Mouse (Mus musculus): ENCODE results near the gene Ndufa9.

DNA sequence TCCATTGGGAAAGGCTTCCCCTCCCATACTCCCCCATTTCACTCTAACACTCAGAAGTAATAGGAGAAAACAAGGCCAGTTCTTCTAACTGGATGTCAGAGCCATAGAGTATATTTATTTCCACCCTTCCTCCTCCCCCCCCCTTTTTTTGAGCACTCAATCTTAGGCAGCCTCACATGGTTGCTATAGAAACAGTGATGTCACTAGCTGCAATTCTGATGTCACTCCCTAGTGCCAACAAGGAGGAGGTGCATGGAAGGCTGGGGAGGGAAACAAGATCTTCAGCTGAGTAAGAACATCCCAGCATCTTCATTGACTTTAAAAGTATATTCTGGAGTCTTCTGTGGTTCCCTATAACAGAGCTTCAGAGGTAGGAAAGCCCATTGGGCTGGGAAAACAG, 3.9 kb upstream of the Ndufa9 start, which contains the start of gene Akap3:
- no peak for TF ChIP-seq CTCF (IDR thresholded peaks at IDR 0.05 in 2 of 3, conservative IDR thresholded peaks at IDR 0.05 in 1 of 3; ENCODE audit: control insufficient read depth in 1 of 3, insufficient read depth in 1 of 3, low read depth in 2 of 3, low read length in 3 of 3, poor library complexity in 1 of 3, severe bottlenecking in 1 of 3)
- TF ChIP-seq GABPA (IDR thresholded peaks at IDR 0.05; ENCODE audit: low read depth, low read length): no peak
- no peak for TF ChIP-seq MAX (IDR thresholded peaks at IDR 0.05; ENCODE audit: low read length)
- no peak for TF ChIP-seq TBP (IDR thresholded peaks at IDR 0.05; ENCODE audit: low read depth, low read length)

Data from MEL (cell line).